Mouse (Mus musculus): ENCODE results near the gene Rad9b.

DNA sequence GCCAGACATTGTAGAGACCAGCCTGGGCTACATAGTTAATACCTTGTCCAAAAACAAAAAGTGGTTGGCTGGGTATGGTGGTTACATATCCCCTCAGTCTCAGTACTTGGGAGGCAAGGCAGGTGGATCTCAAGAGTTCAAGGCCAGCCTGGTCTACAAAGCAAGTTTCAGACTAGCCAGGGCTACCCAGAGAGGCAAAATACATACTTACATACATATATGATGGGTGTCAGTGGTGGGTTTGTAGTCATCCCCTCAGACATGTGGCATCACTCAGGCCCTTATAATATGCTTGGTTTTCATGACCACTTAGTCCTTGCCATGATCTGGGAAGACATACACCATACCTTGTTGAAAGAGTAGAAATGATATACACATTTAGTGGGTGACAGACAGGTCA, 36.6 kb upstream of the Rad9b start:
- TF ChIP-seq POLR2A (IDR thresholded peaks at IDR 0.05; ENCODE audit: low read depth, low read length) (no peak), CTCF (conservative IDR thresholded peaks at IDR 0.05; ENCODE audit: insufficient read depth, insufficient read length, low read depth, low read length) (no peak)

Measured in kidney, adult 2 months (tissue).